Mouse (Mus musculus): ENCODE results near the gene Gpatch11. TPM values are rescaled to one million over a fixed set of nuclear protein-coding genes. Genes with fewer than 3 reads are reported as not detected.
A peak's percentile ranks its signal among the peaks of the same experiment; 100 is the strongest.

Gpatch11 gene
- total RNA-seq, 2 experiments from 2014 or later, result 28.4 to 28.5 TPM

- intact Hi-C loops (cut with DNase I), result no loop called here
- no peak for DNase-seq
These were observed 53.8 kb downstream of the Gpatch11 start for GRCm38 (mm10) chr17:78889184-78889583.

- no peak for DNase-seq
- intact Hi-C loops (cut with DNase I), result no loop called here
These were observed 55.7 kb downstream of the Gpatch11 start for GRCm38 (mm10) chr17:78891020-78891419.

- intact Hi-C loops (cut with DNase I), result no loop called here
- no peak for DNase-seq
These were observed 59.6 kb downstream of the Gpatch11 start for GRCm38 (mm10) chr17:78894991-78895390.

- intact Hi-C loops (cut with DNase I), result no loop called here
- DNase-seq, result peak; percentile 16 to 46
These were observed 60.0 kb downstream of the Gpatch11 start for GRCm38 (mm10) chr17:78895394-78895793.

Other genes with a start within 250 kb of the Gpatch11 start
- gene Strn, start 98.4 kb upstream of the Gpatch11 start, total RNA-seq (2021), result 10 to 100 TPM; 22.1 to 27.9 TPM
- 10 to 100 TPM; 42.5 to 44.8 TPM for gene Heatr5b, start 203 bp upstream of the Gpatch11 start, total RNA-seq (2021)
- gene Eif2ak2, start 47.0 kb downstream of the Gpatch11 start, total RNA-seq (2021), result 10 to 100 TPM; 10.2 to 10.7 TPM
- gene Sult6b1, start 71.4 kb downstream of the Gpatch11 start, total RNA-seq (2021), result not detected
- 10 to 100 TPM; 55.3 to 59.9 TPM for gene Cebpzos, start 80.9 kb downstream of the Gpatch11 start, total RNA-seq (2021)
- gene Cebpz, start 101.5 kb downstream of the Gpatch11 start, total RNA-seq (2021), result 10 to 100 TPM; 20.7 to 25.2 TPM
- gene Ndufaf7, start 101.6 kb downstream of the Gpatch11 start, total RNA-seq (2021), result 10 to 100 TPM; 47.9 to 58.1 TPM
- gene Prkd3, start 185.2 kb downstream of the Gpatch11 start, total RNA-seq (2021), result 10 to 100 TPM; 17.9 to 18.3 TPM
- gene Qpct, start 216.3 kb downstream of the Gpatch11 start, total RNA-seq (2021), result 1 to 10 TPM; 5.7 to 6.7 TPM